Mouse (Mus musculus) heart, postnatal 0 days (tissue): ENCODE measurements around the gene N4bp2l2.

Source experiments
- CTCF ChIP-seq: IDR thresholded peaks from 2 replicates; pipeline ENCODE4 v1.5.1; 2016; ENCODE audit warnings: antibody characterized with exemption, control low read depth, low read depth
- EP300 ChIP-seq: IDR thresholded peaks from 2 replicates; pipeline ENCODE4 v1.6.1; 2016; ENCODE audit warnings: antibody characterized with exemption, low read depth

DNA sequence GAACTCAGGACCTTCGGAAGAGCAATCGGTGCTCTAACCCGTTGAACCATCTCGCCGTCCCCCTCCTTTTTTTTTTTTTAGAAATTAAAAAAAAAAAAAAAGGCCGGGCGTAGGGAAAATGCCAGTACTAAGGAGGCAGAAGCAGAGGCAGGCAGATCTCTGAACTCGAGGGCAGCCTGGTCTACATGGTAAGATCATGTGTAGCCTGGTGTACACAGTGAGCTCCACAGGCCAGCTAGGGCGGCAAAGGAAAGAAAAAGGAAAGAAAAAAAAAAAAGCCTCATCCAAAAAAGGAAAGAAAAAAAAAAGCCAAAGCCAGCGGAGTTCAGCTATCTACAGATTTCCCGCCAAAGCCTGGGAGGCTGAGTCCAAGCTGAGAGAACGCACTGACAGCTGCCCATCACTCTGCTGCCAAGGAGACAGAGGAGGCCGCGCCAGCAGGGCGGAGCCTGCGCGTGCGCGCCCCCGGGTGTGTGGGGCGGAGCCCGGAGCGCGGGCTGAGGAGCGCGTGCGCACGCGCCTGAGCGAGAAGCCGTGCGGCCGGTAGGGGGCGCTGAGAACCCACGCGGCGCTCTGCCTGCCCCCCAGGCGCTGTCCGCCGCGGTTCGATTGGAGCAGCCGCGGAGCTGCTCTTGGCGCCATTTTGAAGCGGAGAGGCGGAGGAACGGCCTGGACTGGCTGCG lies 7.3 kb upstream of the N4bp2l2 start, which contains the start of gene Pds5b:
- no peak for TF ChIP-seq EP300
- TF ChIP-seq CTCF, result peak; percentile 83
